Mouse (Mus musculus) intestine, postnatal 0 days (tissue): ENCODE measurements at regions not wholly inside any gene's neighbourhood (a gene's known extent, or its start where the extent isn't known, plus 50 kb on each side); places are given as distances from the start of the nearest gene placed in this dataset.
A peak's percentile ranks its signal among the peaks of the same experiment; 100 is the strongest.

ENCODE experiments used
- ATAC-seq: fragments of 200-750 bp; cut with Nextera tagmentation; 2 replicates; pipeline ENCODE4 v1.8.0; 2017; ENCODE audit warnings: mild to moderate bottlenecking, moderate TSS enrichment, moderate library complexity
- H3K27ac ChIP-seq: fragments of 300-500 bp; sonication (generic); 2 replicates; pipeline ENCODE4 v1.5.1; 2014; ENCODE audit warnings: mild to moderate bottlenecking, low read depth, low read length, moderate library complexity
- H3K27me3 ChIP-seq: fragments of 300-500 bp; sonication (generic); replicated peaks from 2 replicates; pipeline ENCODE4 v1.6.1; 2014; ENCODE audit warnings: low read length, mixed read lengths; ENCODE audit not compliant: control insufficient read depth, insufficient read depth
- H3K36me3 ChIP-seq: fragments of 300-500 bp; sonication (generic); 2 replicates; pipeline ENCODE4 v1.6.1; 2014; ENCODE audit warnings: mild to moderate bottlenecking, moderate library complexity; ENCODE audit not compliant: control insufficient read depth, insufficient read depth
- H3K4me1 ChIP-seq: fragments of 300-500 bp; sonication (generic); replicated peaks from 2 replicates; pipeline ENCODE4 v1.6.1; 2014; ENCODE audit warnings: antibody characterized with exemption, low read length, mixed read lengths; ENCODE audit not compliant: control insufficient read depth, insufficient read depth
- H3K4me2 ChIP-seq: fragments of 300-500 bp; sonication (generic); replicated peaks from 2 replicates; pipeline ENCODE4 v1.6.1; 2014; ENCODE audit warnings: low read depth, mild to moderate bottlenecking, moderate library complexity
- H3K4me3 ChIP-seq: fragments of 300-500 bp; sonication (generic); 2 replicates; pipeline ENCODE4 v1.5.1; 2014; ENCODE audit warnings: low read depth, low read length
- H3K9ac ChIP-seq: fragments of 300-500 bp; sonication (generic); 2 replicates; pipeline ENCODE4 v1.6.1; 2014; ENCODE audit warnings: mild to moderate bottlenecking, low read depth, low read length
- H3K9me3 ChIP-seq: fragments of 300-500 bp; sonication (generic); 2 replicates; pipeline ENCODE4 v1.6.1; 2016; ENCODE audit warnings: mixed run types; ENCODE audit not compliant: control insufficient read depth
- CTCF ChIP-seq: sonication (generic); IDR thresholded peaks from 2 replicates; pipeline ENCODE4 v1.5.1; 2016; ENCODE audit warnings: low read depth, mild to moderate bottlenecking, control low read depth, antibody characterized with exemption, moderate library complexity
- WGBS: fragments of 180-500 bp; shearing (Covaris S2); extraction: QIAGEN DNeasy Blood & Tissue Kit; methylation state at CpG from one replicate; pipeline ENCODE4 v1.1.7; 2014; 5-methylcytosine and 5-hydroxymethylcytosine counted together

- no peaks in the 10 kb centered on the region for H3K9me3 ChIP-seq
- 74% methylated on average over 4 of the region's 4 CpGs for WGBS
- no peak for ATAC-seq
- H3K4me1 ChIP-seq: no peaks in the 10 kb centered on the region
- no peak for TF ChIP-seq CTCF
- H3K4me2 ChIP-seq: no peak overlapping the region
- H3K4me3 ChIP-seq: no peak overlapping the region
- H3K27me3 ChIP-seq: no peaks in the 10 kb centered on the region
- no peaks in the 10 kb centered on the region for H3K36me3 ChIP-seq
- no peak overlapping the region for H3K27ac ChIP-seq
- no peak overlapping the region for H3K9ac ChIP-seq
Observed at GRCm38 (mm10) chr3:133744552-133745118, 199.7 kb upstream of the Tet2 start.

- WGBS: 89% methylated on average over 10 of the region's 10 CpGs
- ATAC-seq: no peak
- Histone ChIP-seq H3K4me3 (no peak overlapping the region), H3K4me2 (no peak overlapping the region), H3K9ac (no peak overlapping the region), H3K36me3 (no peaks in the 10 kb centered on the region), H3K4me1 (no peaks in the 10 kb centered on the region), H3K27ac (no peak overlapping the region), H3K27me3 (no peaks in the 10 kb centered on the region), H3K9me3 (no peaks in the 10 kb centered on the region)
- no peak for TF ChIP-seq CTCF
Observed at GRCm38 (mm10) chr3:133748756-133749737, 204.1 kb upstream of the Tet2 start.

- no peak for TF ChIP-seq CTCF
- Histone ChIP-seq H3K36me3 (no peaks in the 10 kb centered on the region), H3K4me1 (no peaks in the 10 kb centered on the region), H3K9me3 (no peaks in the 10 kb centered on the region), H3K4me3 (no peak overlapping the region), H3K9ac (no peak overlapping the region), H3K27ac (no peak overlapping the region), H3K4me2 (no peak overlapping the region), H3K27me3 (no peaks in the 10 kb centered on the region)
- no peak for ATAC-seq
- 74% methylated on average over 8 of the region's 8 CpGs for WGBS
Observed at GRCm38 (mm10) chr3:133750061-133750460, 205.1 kb upstream of the Tet2 start.

- H3K4me2 ChIP-seq: no peak overlapping the region
- 84% methylated on average over 3 of the region's 3 CpGs for WGBS
- no peak overlapping the region for H3K4me3 ChIP-seq
- H3K27ac ChIP-seq: no peak overlapping the region
- H3K27me3 ChIP-seq: no peaks in the 10 kb centered on the region
- H3K4me1 ChIP-seq: no peaks in the 10 kb centered on the region
- ATAC-seq: no peak
- no peaks in the 10 kb centered on the region for H3K36me3 ChIP-seq
- H3K9ac ChIP-seq: no peak overlapping the region
- no peaks in the 10 kb centered on the region for H3K9me3 ChIP-seq
- TF ChIP-seq CTCF: no peak
Observed at GRCm38 (mm10) chr3:133750606-133751005, 205.7 kb upstream of the Tet2 start.

- WGBS: 45% methylated on average over 3 of the region's 3 CpGs
Observed at GRCm38 (mm10) chr3:133751011-133751410, 206.1 kb upstream of the Tet2 start.

GRCm38 (mm10) chr3:133751565-133751964, 206.6 kb upstream of the Tet2 start:
- 0 out of 2 replicates have a peak overlapping the region, but pooled peaks have one; percentile 17 for H3K4me2 ChIP-seq
- ATAC-seq: no peak

More at GRCm38 (mm10) chr3:133751011-133751410, 206.1 kb upstream of the Tet2 start:
- Histone ChIP-seq H3K4me3 (no peak overlapping the region), H3K9ac (no peak overlapping the region), H3K27ac (no peak overlapping the region), H3K36me3 (no peaks in the 10 kb centered on the region), H3K4me1 (no peaks in the 10 kb centered on the region), H3K9me3 (no peaks in the 10 kb centered on the region), H3K4me2 (0 out of 2 replicates have a peak overlapping the region, but pooled peaks have one; percentile 17), H3K27me3 (no peaks in the 10 kb centered on the region)
- ATAC-seq: no peak
- TF ChIP-seq CTCF: no peak

More at GRCm38 (mm10) chr3:133751565-133751964, 206.6 kb upstream of the Tet2 start:
- no peaks in the 10 kb centered on the region for H3K36me3 ChIP-seq
- H3K4me3 ChIP-seq: no peak overlapping the region
- no peak overlapping the region for H3K9ac ChIP-seq
- no peak overlapping the region for H3K27ac ChIP-seq
- no peak for TF ChIP-seq CTCF
- no peaks in the 10 kb centered on the region for H3K27me3 ChIP-seq
- WGBS: 31% methylated on average over 4 of the region's 4 CpGs
- no peaks in the 10 kb centered on the region for H3K9me3 ChIP-seq
- no peaks in the 10 kb centered on the region for H3K4me1 ChIP-seq
